Mouse (Mus musculus) T-helper 17 cell (primary cell): Measurements from ENCODE around the gene Prss22.
"Not testable (repeated sequence)": the region's sequence is repeated elsewhere in the genome, so short reads cannot be mapped to it uniquely, and the experiment has no call there.

Experiments
- in situ Hi-C, 2 experiments: fragments of 300-600 bp; cut with MboI, MseI; formaldehyde crosslinking; loops; 1 replicate in 1 of 2; 2 replicates in 1 of 2; pipeline ENCODE4 v1.15.1; 2025; ENCODE audit warnings: high pct_unique_total_duplicates in 2 of 2

The Prss22 gene

GRCm38 (mm10) chr17:23949068-23949467 lies 48.8 kb downstream of the Prss22 start:
- in situ Hi-C loops = no loop called here

GRCm38 (mm10) chr17:23947486-23947885 lies 50.4 kb downstream of the Prss22 start:
- in situ Hi-C loops = not testable (repeated sequence)
